Mouse (Mus musculus) neural tube, embryonic 10.5 days (tissue): ENCODE measurements around the gene Arhgef17.

ENCODE experiments used
- DNase-seq: peaks from one replicate; pipeline ENCODE4 v3.0.0-alpha.2; 2017; ENCODE audit warnings: low spot score; ENCODE audit errors: extremely low spot score

Arhgef17 gene

DNA sequence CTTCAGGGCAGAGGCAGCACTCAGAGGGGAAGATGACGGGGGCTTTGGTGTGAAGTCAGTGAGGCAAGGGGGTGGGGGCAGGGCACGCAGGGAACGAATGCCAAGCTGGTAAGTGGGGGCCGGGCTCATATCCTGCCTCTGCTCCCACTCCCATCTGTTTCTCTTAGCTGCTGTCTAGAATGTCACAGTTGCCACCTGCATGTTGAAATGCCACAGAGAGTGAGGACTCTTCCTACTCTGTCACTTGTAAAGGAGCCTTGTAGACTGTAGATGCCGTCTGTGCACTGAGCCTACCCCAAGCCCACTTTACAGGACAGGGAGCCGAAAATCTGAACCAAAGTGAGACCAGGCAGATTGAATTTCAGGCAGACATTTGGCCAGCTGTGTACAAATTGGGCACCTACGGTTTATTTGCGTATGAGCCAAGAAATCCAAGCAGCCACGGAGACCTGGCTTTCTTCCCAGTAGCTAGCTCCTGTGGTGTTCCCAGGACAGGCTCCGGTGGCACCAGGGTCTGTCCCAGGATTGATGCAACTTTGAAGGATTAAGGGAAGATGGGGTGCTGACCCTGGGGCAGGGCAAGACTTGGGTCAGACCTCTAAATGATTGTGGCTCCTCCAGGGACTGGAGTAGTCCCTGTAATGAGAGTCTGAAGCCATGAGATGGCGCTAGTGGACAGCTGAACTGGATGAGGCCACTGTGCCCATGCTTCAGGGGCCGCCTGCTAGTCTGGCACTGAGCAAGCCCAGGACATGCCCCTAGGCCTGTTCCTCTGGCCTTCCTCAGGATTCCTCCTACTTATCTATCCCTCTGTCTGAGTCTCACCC, 11.1 kb upstream of the Arhgef17 start:
- peak; percentile 72 for DNase-seq

DNA sequence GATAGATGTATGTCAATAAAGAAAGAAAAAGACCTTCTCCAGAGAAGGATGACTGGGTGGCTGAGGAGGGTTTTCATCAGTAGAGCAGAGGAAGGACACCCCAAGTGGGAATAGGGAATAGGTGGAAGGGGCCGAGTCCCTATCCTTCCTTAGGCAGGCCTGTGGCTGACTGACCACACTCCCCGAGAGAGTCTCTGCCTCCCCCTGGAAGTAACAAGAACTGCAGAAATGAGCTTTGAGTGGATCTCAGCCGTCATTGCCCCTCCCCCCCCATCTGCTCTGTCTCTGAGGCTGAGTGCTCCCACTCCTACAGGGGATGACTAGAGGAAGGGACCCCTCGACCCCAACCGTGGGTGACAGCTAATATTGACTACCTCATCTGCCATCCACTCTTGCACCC, 9.3 kb upstream of the Arhgef17 start:
- DNase-seq = no peak

DNA sequence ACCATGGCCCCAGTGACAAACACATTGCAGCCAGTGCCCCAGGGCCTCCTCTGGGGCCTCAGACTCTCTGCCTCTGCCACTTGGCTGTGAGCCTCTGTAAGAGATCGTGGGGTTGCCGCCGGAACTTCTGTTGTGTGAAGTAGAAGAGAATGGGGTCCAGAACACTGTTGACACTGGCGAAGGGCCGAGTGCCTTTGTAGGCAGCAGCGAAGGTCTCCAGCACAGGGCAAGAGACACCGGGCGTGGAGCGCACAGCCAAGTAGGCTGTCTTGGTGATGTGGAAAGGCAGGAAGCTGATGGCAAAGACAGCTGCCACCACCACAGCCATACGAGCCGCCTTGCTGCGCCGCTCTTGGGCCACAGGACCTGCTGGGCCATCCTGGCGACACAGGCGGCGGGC, 6.2 kb upstream of the Arhgef17 start:
- DNase-seq = no peak

DNA sequence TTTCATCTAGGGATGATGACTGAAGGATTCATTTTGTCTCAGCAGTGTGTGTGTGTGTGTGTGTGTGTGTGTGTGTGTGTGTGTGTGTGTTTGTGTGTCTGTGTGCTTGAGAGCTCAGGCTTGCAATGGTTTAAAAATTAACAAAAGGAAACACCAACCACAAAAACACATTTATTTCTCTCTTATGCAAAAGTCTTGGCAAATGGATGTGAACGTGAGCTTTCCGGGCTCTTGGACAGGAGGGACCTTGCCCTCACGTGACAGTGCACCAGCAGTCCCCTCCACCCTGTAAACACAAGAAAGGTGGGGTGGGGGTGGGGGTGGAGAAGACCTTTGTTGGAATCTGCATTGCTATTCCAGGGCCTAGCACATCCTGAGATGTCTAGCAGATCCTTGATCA, 5.6 kb upstream of the Arhgef17 start:
- no peak for DNase-seq

DNA sequence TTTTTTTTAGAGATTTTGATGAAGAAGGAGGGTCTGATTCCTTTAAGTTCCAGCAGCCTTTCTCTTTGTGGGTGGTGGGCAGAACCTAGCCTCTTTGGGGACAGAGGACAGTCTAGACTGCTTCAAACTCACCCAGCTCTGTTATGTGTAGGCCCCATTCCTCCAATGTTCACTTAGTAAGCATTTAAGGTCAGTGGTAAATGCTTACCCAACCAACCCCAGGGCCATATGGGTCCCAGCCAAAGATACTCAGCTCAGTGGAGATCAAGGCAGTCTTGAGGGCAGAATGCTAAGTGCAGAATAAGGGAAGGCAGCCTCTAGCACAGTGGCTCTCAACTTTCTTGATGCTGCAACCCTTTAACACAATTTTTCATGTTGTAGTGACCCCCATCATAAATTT, 1.6 kb upstream of the Arhgef17 start:
- DNase-seq = no peak

DNA sequence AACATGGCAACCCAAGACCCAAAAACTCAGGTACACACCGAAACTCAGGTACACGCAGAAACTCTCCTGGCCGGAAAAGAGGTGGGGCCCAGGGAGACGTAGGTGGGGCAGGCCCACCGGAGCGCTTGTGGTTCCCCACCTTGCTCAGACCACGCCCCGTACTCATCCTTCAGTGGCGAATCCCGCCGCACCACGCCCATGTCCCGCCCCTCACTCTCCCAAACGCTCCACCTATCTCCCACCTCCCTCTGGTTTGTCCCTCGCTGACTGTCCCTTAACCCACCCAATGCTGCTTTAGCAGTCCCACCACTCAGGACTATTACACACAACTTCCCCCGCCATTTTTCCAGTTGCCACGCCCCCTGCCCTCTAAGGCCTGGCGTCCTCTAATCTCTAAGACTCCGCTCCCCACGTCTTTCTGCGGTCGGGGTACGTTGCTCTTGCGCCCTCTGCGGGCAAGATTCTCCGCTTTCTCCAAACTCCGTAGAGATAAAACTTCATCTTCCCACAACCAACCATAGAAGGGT, 637 bp upstream of the Arhgef17 start:
- peak; percentile 92 for DNase-seq

DNA sequence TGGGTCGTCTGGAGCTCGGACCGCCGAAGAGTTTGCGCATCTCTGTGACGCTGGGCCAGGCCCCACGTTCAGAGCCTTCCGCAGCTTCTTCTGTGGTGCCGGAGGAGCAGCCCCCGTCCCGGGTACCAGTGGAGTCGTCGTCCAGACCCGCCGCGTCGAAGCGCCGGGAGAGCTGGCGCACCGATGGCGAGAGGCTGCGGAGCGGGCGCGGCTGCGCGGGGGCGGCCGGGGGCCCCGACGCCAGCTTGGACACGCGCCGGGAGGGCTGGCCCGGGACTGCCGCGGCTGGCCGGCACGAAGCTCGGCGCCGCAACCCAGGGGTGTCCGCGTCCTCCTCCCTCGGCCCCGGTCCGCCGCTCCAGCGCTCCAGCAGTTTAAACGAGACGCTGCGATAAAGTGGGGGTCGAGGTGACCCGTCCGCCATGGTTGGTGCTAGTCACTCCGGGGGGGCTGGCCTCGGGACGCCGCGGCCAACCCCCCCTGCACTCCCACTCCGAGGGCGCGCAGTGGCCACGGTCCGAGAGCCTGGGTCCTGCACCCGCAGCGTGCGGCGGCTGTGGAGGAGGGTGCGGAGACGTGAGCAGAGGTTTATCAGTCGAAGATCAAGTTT, 486 bp downstream of the Arhgef17 start:
- DNase-seq = peak; percentile 76

DNA sequence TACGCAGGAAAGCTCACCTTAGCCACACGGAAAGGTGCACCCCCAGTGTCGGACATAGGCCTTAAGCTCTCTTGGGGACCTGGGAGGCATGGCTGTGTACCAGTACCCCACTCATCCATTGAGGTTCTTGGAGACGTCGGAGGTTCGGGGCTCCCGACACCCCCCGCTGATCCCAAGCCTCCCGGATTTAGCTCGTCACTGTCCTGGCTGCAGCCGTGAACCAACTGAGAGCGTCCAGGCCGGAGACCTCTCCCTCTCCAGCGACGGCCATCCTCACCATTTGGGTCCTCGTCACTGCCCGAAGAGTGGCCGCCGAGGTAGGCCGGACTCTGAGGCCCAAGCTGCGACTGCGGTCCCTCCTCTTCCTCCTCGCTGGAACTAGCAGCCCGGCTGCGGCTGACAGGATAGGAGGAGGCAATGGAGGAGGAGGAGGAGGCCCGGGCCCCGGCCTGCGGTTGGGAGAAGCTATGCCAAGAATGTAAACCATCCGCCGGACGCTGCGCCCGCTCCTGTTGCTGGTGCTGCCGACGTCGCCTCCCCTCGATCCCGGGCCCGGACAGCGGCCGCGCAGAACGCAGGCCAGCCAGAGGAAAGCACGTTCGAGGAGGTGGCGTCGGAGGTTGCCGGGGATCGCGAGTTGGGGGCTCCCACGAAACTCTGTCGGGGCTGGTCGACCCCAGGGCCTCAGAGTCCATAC, 1.1 kb downstream of the Arhgef17 start:
- DNase-seq = no peak

DNA sequence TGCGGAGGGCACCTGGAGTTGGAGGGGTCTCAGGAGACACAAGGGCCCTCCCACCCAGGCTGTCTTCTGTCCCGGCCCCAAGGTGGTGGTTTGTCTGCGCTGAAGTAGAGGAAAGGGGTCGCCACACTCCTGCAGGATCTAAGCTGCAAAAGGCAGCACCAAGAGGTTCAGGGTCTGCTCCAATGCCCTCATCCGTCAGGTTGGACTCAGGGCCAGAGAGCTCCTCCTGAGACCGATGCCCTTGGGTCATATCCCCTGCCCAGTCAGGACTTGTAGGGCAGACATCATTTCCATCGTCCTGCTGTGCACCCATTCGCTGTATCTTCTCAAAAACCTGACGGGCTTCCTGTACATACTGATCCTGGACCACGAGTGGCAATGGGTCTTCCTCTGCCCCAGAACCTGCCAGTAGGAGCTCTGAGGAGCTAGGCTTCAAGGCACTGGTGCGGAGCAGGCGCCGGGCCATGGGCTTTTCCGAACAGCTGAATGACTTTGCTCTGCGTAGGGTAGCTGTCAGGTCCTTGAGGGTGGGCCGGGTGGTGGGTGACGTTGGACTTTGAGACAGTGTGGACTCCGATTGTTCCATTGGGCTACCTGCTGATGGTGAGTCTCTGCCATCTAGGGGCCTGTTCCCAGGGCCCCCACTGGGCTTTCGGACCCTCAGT, 2.1 kb downstream of the Arhgef17 start:
- no peak for DNase-seq

DNA sequence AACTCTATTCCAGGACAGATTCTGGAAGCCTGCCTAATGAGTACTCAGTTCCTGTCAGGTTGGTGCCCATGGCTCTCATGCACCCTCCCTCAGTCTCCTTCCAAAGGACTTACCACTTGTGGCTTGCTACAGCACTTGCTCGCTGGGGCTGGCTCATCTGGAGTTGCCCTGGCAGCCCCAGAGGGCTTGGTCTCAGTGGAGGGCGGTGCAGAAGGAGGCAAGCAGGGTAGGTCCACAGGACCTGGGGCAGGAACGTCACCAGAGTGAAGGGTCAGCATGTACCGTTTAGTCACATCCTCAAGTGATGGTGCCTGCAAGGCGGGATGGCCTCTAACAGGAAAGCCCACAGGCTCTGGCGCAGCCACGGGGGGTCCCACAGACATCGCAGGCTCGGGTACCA, 3.5 kb downstream of the Arhgef17 start:
- no peak for DNase-seq

DNA sequence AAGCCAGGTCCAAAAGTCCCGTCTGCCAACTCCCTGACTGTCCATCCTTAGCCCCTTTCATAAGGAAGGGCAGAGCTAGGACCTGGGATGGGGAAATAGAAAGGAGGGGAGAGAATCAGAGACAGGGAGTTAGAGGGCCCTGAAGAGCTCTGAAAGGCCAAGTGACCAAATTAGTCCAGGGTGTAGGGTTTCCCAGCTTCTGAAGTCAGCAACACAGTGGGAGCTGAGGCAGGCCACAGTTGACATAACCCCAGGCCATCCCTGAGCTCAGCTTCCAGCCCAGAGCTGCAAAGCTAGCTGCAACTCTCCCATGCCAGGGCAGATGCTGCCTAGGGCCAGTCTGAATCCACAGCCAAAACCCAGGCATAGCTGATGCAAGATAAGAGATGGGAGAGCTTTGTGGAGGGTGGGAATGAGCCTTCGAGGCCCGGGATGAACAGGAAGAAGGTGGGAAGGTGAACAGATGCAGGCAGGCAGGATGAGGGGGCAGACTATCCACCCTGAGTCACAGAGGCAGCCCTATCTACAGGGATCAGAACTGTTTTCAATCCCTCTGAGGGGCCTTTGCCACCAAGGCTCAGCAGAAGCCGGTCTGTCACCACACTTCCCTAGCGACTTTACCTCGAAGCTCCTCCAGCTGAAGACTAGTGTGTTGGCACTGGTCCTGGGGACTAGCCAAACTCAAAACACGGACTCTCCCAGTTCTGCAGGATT, 4.5 kb downstream of the Arhgef17 start:
- DNase-seq = peak; percentile 34

DNA sequence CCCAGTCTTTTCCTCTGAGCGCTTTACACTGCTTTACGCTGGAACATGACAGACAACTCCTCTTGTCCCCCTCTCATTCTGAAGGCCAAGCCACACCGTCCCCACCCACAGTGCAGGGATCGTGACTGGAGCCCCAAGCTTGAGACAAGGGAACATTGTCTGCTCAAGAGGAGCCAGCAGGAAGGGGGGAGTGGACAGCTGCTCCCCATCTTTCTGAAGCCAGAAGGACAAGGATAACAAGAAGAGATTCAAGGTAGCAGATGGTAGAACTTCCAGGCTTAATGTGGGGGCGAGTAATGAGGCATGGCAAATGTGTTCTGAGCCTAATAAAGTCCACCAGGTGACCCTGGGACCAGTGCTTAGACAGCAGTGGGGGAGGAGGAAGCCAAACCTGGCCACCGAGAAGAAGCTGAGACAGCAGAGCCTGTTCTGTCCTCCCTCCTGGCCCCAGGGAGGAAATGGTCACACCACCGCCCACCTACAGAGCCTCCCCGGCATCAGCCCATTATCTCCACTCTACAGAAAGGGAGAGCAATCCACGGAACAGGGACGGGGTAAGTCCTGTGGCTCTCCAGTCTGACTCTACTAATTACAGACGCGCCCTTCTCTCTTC, 5.5 kb downstream of the Arhgef17 start:
- no peak for DNase-seq

DNA sequence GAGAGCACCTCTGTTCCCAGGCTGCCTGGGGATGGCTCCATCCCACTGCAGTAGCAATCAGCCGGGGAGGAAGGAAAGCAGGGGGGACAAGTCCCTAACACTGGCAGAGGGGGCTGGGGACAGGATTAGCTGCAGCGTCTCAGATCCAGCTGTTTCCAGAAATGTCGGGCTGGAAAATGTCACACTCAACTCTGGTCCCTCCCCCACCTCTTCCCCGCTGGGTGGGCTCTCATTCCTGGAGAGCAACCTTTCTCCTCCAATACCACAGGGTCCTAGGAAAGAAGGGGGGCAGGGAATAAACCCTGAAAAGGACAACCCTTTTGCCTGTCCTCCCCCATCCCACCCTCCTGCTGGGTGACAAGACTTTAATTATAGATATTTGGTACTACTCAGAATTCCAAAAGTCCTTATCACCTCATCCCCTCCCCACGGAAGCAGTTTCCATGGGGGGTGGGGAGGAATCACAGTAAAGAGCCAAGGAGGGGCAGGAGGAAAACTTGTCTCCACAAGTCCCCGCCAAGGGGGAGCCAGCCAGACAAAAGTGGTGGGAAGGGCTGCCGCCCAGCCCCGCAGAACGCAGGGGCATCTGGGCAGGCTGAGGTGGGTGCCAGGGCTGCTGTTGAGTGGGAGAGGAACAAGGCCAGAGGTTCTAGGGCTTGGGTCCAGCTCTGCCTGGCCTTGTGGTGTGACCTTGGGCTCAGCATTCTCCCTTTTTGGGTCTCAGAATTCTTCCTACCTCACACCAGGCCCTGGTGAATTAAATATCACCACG, 7.0 kb downstream of the Arhgef17 start:
- DNase-seq = no peak

DNA sequence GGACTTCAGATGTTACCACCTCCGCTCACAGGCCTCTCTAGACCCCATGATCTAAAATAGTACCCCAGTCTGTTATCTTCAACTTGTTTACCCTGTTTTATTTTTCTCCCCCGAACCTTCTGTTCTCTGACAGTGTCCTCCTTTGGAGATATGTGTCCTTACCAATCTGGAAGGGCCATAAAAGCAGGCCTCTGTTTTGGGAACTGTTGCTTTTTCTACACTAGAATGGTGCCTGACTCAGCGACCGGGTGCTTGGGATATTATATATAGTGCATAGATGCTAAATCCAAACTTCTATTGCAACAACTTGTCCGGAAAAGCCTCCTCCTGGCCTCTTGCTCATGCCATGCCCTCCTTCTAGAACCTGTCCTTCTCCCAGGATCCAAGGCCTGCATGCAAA, 7.7 kb downstream of the Arhgef17 start:
- DNase-seq = no peak

DNA sequence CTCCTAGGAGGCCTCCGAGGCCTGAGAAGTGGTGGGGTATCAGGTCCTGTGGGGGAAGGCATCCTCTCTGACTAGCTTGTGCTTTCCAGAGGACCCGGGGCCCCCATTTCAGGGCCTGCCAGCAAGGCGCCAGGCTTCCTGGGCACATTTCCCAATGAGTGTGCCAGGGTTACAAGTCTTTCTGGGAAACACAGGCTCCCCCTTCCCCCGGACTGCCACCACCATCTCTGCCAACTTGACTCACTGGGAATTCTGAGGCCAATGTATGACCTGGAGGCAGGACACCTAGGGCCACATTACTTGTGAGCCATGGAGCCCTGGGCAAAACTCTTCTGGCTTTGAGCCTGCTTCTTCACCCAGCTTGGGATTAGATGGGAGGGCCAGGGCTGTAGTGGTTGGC, 9.0 kb downstream of the Arhgef17 start:
- no peak for DNase-seq

DNA sequence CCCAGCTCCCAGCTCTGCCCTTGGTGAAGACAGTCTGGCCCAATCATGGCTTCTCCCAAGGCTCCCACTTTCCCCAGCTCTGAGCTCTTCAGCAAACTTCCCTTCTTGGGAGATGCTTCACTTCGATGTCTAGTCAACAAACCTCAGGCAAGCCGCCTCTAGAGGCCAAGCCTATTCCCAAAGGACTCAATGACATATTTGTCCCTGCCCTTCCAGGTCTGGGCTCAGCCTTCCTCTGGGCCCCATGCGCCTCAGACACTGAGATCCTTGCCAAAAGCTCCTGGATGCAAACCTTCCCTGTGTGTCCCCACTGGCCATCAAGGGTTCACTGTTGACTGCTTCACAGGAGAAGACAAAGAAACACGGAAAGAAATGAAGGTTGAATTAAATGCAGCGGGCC, 10.6 kb downstream of the Arhgef17 start:
- DNase-seq = no peak

DNA sequence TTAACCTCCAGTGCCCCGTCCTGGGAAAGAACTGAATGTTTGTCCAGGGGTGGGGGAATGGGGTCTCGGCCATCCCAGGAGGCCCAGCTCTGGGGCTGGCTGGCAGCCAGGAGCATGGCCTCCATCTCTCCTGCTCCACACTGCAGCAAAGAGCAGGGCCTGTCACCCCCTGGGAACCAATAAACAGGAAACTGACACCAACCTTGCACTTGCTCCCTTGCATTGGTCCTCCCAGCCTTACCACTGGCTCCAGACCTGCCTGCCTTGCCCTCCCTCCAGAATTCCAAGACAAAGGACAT, 12.1 kb downstream of the Arhgef17 start:
- DNase-seq = peak; percentile 70

DNA sequence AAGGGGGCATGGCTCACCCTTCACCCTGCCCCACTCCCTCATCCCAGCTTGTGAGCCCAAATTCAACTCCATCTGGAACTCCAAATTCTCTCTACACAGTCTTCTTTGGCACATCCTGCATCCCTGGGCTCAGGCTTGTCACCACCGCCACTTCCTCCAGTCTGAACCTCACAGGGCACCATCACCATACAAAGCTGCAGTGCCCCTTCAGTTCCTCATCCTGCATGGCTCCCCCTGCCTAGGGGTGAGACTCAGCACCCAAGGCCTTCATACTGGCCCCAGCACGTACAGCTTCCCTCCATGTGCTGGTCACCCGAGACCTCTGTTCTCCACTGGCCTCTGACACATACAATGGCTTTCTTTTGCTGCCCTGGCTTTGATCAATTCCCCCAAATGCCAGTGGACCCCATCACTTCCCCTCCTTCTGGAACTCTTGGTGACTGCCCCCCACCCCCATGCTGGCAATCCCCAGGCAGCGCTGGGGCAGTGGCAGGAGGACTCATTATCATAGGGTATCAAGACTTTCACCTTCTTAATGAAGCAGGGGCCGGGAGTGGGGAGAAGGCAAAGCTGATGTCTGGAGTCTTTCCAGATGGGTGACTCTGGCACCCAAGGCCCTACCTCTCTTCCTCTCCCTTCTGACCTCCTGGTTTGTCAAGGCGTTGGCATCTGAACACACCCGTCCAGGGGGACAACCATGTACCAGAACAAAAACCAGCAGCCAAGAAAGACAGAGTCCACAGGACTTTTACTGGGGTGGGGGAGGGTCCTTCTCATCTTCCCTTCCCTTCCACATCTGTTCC, 12.7 kb downstream of the Arhgef17 start:
- no peak for DNase-seq

DNA sequence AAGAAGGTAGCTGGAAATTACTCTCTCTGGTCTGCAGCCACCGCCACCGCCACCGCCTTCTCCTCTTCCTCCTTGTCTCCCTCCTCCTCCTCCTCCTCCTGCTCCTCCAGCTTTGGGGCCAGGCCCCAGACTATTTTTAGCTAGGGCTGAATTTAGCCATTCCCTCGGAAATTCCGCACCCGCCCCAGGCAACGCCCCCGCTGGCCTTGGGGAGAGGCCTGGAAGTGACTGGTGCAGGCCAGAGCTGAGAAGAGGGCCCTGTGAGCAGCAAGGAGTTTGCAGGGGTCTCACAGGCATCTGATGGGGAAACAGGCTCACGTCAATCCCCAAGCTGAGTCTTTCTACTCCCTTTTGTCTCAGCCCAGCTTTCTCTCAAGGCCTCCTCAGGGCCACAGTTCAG, 13.7 kb downstream of the Arhgef17 start:
- DNase-seq = no peak
